Mouse (Mus musculus) liver, embryonic 12.5 days (tissue): Measurements from ENCODE around the gene Gm11084. TPM values are rescaled to one million over a fixed set of nuclear protein-coding genes. Genes with fewer than 3 reads are reported as not detected.

Experiments
- ATAC-seq: fragments of 200-750 bp; cut with Nextera tagmentation; 2 replicates; pipeline ENCODE4 v1.8.0; 2017; ENCODE audit warnings: moderate number of reproducible peaks, mild to moderate bottlenecking, moderate library complexity
- H3K27ac ChIP-seq: fragments of 300-500 bp; sonication (generic); 2 replicates; pipeline ENCODE4 v1.5.1; 2016; ENCODE audit warnings: mild to moderate bottlenecking
- H3K27me3 ChIP-seq: fragments of 300-500 bp; sonication (generic); replicated peaks from 2 replicates; pipeline ENCODE4 v1.6.1; 2016; ENCODE audit warnings: mild to moderate bottlenecking, moderate library complexity
- H3K36me3 ChIP-seq: fragments of 300-500 bp; sonication (generic); 2 replicates; pipeline ENCODE4 v1.6.1; 2016; ENCODE audit warnings: mild to moderate bottlenecking, moderate library complexity
- H3K4me1 ChIP-seq: fragments of 300-500 bp; sonication (generic); 2 replicates; pipeline ENCODE4 v1.6.1; 2016
- H3K4me2 ChIP-seq: fragments of 300-500 bp; sonication (generic); 2 replicates; pipeline ENCODE4 v1.6.1; 2016; ENCODE audit warnings: mild to moderate bottlenecking, moderate library complexity
- H3K4me3 ChIP-seq: fragments of 300-500 bp; sonication (generic); 2 replicates; pipeline ENCODE4 v1.5.1; 2016; ENCODE audit warnings: mild to moderate bottlenecking, moderate library complexity
- H3K9ac ChIP-seq: fragments of 300-500 bp; sonication (generic); 2 replicates; pipeline ENCODE4 v1.6.1; 2016; ENCODE audit warnings: mild to moderate bottlenecking, moderate library complexity
- H3K9me3 ChIP-seq: fragments of 300-500 bp; sonication (generic); replicated peaks from 2 replicates; pipeline ENCODE4 v1.6.1; 2016; ENCODE audit warnings: mild to moderate bottlenecking, moderate library complexity
- WGBS: fragments of 180-500 bp; shearing (Covaris S2); methylation state at CpG from one replicate; pipeline ENCODE4 v1.1.7; 2016; ENCODE audit not compliant: insufficient replicate concordance; 5-methylcytosine and 5-hydroxymethylcytosine counted together
- polyA plus RNA-seq: library from polyadenylated mRNA; unstranded; fragments of >200 nt; fragmentation: Nextera tagmentation; extraction: Ambion mirVana; gene quantifications from 2 replicates; pipeline ENCODE4 v1.2.1, GENCODE M21; 2016

Gm11084 gene
- polyA plus RNA-seq, 1 experiment from 2014 or later = not detected

GRCm38 (mm10) chr2:72977272-72977671, 9.2 kb downstream of the Gm11084 start:
- Histone ChIP-seq H3K9me3 (no peaks in the 10 kb centered on the region), H3K27ac (no peak overlapping the region), H3K4me2 (peak overlapping the region; percentile 74), H3K4me1 (peaks cover 41% of the 10 kb centered on the region), H3K36me3 (peaks cover 24% of the 10 kb centered on the region), H3K4me3 (peak overlapping the region; percentile 55), H3K27me3 (no peaks in the 10 kb centered on the region), H3K9ac (peak overlapping the region; percentile 65)
- 70% methylated on average over 1 of the region's 1 CpGs for WGBS
- no peak for ATAC-seq

- H3K4me2 ChIP-seq = peak overlapping the region; percentile 74
These were observed 10.5 kb downstream of the Gm11084 start for GRCm38 (mm10) chr2:72976036-72976435.

GRCm38 (mm10) chr2:72970831-72971230, 15.7 kb downstream of the Gm11084 start:
- H3K4me1 ChIP-seq = peaks cover 34% of the 10 kb centered on the region
- ATAC-seq = no peak
- H3K36me3 ChIP-seq = peaks cover 72% of the 10 kb centered on the region
- H3K4me2 ChIP-seq = no peak overlapping the region
- 88% methylated on average over 6 of the region's 6 CpGs for WGBS
- H3K9me3 ChIP-seq = no peaks in the 10 kb centered on the region
- H3K27me3 ChIP-seq = no peaks in the 10 kb centered on the region
- H3K27ac ChIP-seq = no peak overlapping the region
- no peak overlapping the region for H3K9ac ChIP-seq
- no peak overlapping the region for H3K4me3 ChIP-seq

More at GRCm38 (mm10) chr2:72976036-72976435, 10.5 kb downstream of the Gm11084 start:
- H3K9me3 ChIP-seq = no peaks in the 10 kb centered on the region
- H3K9ac ChIP-seq = no peak overlapping the region
- ATAC-seq = no peak
- H3K4me3 ChIP-seq = peak overlapping the region; percentile 15; the same call in 1 of the 2 replicates
- no peaks in the 10 kb centered on the region for H3K27me3 ChIP-seq
- peaks cover 36% of the 10 kb centered on the region for H3K36me3 ChIP-seq
- H3K27ac ChIP-seq = no peak overlapping the region
- peaks cover 31% of the 10 kb centered on the region for H3K4me1 ChIP-seq

- WGBS = 87% methylated on average over 4 of the region's 4 CpGs
- Histone ChIP-seq H3K4me3 (no peak overlapping the region), H3K36me3 (peaks cover 71% of the 10 kb centered on the region), H3K4me1 (peaks cover 33% of the 10 kb centered on the region), H3K9me3 (no peaks in the 10 kb centered on the region), H3K9ac (no peak overlapping the region), H3K4me2 (no peak overlapping the region), H3K27ac (no peak overlapping the region), H3K27me3 (no peaks in the 10 kb centered on the region)
- no peak for ATAC-seq
These were observed 16.2 kb downstream of the Gm11084 start for GRCm38 (mm10) chr2:72970302-72970701.

GRCm38 (mm10) chr2:72968536-72968935, 18.0 kb downstream of the Gm11084 start:
- Histone ChIP-seq H3K27ac (no peak overlapping the region), H3K36me3 (peaks cover 70% of the 10 kb centered on the region), H3K4me1 (peaks cover 40% of the 10 kb centered on the region), H3K4me3 (no peak overlapping the region), H3K4me2 (no peak overlapping the region), H3K9ac (no peak overlapping the region), H3K27me3 (no peaks in the 10 kb centered on the region), H3K9me3 (no peaks in the 10 kb centered on the region)
- WGBS = 88% methylated on average over 1 of the region's 1 CpGs
- no peak for ATAC-seq

GRCm38 (mm10) chr2:72965450-72965849, 21.1 kb downstream of the Gm11084 start:
- H3K4me1 ChIP-seq = peaks cover 38% of the 10 kb centered on the region
- WGBS = 83% methylated on average over 2 of the region's 2 CpGs

GRCm38 (mm10) chr2:72956415-72956814, 30.1 kb downstream of the Gm11084 start:
- H3K4me2 ChIP-seq = no peak overlapping the region
- 95% methylated on average over 3 of the region's 3 CpGs for WGBS
- H3K4me1 ChIP-seq = peaks cover 24% of the 10 kb centered on the region
- no peak overlapping the region for H3K9ac ChIP-seq
- no peak overlapping the region for H3K27ac ChIP-seq
- H3K36me3 ChIP-seq = peaks cover 80% of the 10 kb centered on the region
- H3K27me3 ChIP-seq = no peaks in the 10 kb centered on the region
- no peak for ATAC-seq
- H3K4me3 ChIP-seq = no peak overlapping the region
- H3K9me3 ChIP-seq = no peaks in the 10 kb centered on the region

More at GRCm38 (mm10) chr2:72965450-72965849, 21.1 kb downstream of the Gm11084 start:
- ATAC-seq = no peak
- Histone ChIP-seq H3K4me3 (no peak overlapping the region), H3K27ac (0 out of 2 replicates have a peak overlapping the region, but pooled peaks have one; percentile 30), H3K9me3 (no peaks in the 10 kb centered on the region), H3K36me3 (peaks cover 78% of the 10 kb centered on the region), H3K4me2 (no peak overlapping the region), H3K9ac (no peak overlapping the region; the same call in 1 of the 2 replicates), H3K27me3 (no peaks in the 10 kb centered on the region)

- H3K9ac ChIP-seq = no peak overlapping the region
- peak; percentile 60 for ATAC-seq
- peaks cover 40% of the 10 kb centered on the region for H3K4me1 ChIP-seq
- no peak overlapping the region for H3K4me3 ChIP-seq
- WGBS = 48% methylated on average over 3 of the region's 3 CpGs
- no peak overlapping the region for H3K4me2 ChIP-seq
- H3K36me3 ChIP-seq = peaks cover 77% of the 10 kb centered on the region
- no peaks in the 10 kb centered on the region for H3K9me3 ChIP-seq
- H3K27me3 ChIP-seq = no peaks in the 10 kb centered on the region
- H3K27ac ChIP-seq = no peak overlapping the region
These were observed 33.5 kb downstream of the Gm11084 start for GRCm38 (mm10) chr2:72952979-72953378.

- Histone ChIP-seq H3K36me3 (peaks cover 46% of the 10 kb centered on the region), H3K9ac (no peak overlapping the region), H3K27me3 (no peaks in the 10 kb centered on the region), H3K4me1 (no peaks in the 10 kb centered on the region), H3K4me3 (no peak overlapping the region), H3K27ac (no peak overlapping the region), H3K9me3 (no peaks in the 10 kb centered on the region), H3K4me2 (no peak overlapping the region)
- WGBS = 48% methylated on average over 1 of the region's 1 CpGs
- no peak for ATAC-seq
These were observed 50.6 kb downstream of the Gm11084 start for GRCm38 (mm10) chr2:72935937-72936336.

- Histone ChIP-seq H3K36me3 (peaks cover 21% of the 10 kb centered on the region), H3K27me3 (no peaks in the 10 kb centered on the region), H3K9me3 (no peaks in the 10 kb centered on the region), H3K4me3 (no peak overlapping the region), H3K9ac (no peak overlapping the region), H3K4me2 (no peak overlapping the region), H3K4me1 (no peaks in the 10 kb centered on the region), H3K27ac (no peak overlapping the region)
- no peak for ATAC-seq
These were observed 54.3 kb downstream of the Gm11084 start for GRCm38 (mm10) chr2:72932186-72932585.

GRCm38 (mm10) chr2:72924981-72925380, 61.5 kb downstream of the Gm11084 start:
- H3K9ac ChIP-seq = no peak overlapping the region
- no peaks in the 10 kb centered on the region for H3K4me1 ChIP-seq
- H3K4me2 ChIP-seq = no peak overlapping the region
- H3K4me3 ChIP-seq = no peak overlapping the region
- 74% methylated on average over 10 of the region's 10 CpGs for WGBS
- H3K27me3 ChIP-seq = no peaks in the 10 kb centered on the region
- no peaks in the 10 kb centered on the region for H3K36me3 ChIP-seq
- H3K27ac ChIP-seq = no peak overlapping the region
- no peaks in the 10 kb centered on the region for H3K9me3 ChIP-seq
- ATAC-seq = no peak
